Mouse (Mus musculus): ENCODE measurements at regions not wholly inside any gene's neighbourhood (a gene's known extent, or its start where the extent isn't known, plus 50 kb on each side); places are given as distances from the start of the nearest gene placed in this dataset.

- H3K9me3 ChIP-seq (ENCODE audit: control insufficient read depth, low read length), result no peaks in the 10 kb centered on the region
- H3K9ac ChIP-seq (replicated peaks; ENCODE audit: low read length), result no peak overlapping the region
- no peaks in the 10 kb centered on the region for H3K4me1 ChIP-seq (ENCODE audit: control insufficient read depth, insufficient read depth, low read length)
- no peak overlapping the region for H3K27ac ChIP-seq (replicated peaks; ENCODE audit: low read depth, low read length)
- 92% methylated on average over 4 of the region's 4 CpGs for WGBS
- H3K4me3 ChIP-seq (replicated peaks; ENCODE audit: low read depth, low read length), result no peak overlapping the region
- H3K36me3 ChIP-seq (ENCODE audit: control insufficient read depth, insufficient read depth, low read length), result no peaks in the 10 kb centered on the region
- H3K4me2 ChIP-seq (ENCODE audit: low read length), result no peak overlapping the region
- H3K27me3 ChIP-seq (ENCODE audit: control insufficient read depth, insufficient read depth, low read length), result no peaks in the 10 kb centered on the region
- ATAC-seq (ENCODE audit: low FRiP score, low TSS enrichment) (no peak), DNase-seq (no peak)
Observed at GRCm38 (mm10) chr16:54770871-54771270, 526.9 kb downstream of the Zpld1 start.

GRCm38 (mm10) chr16:54744188-54744587 is 553.6 kb downstream of the Zpld1 start:
- H3K4me2 ChIP-seq (ENCODE audit: low read length), result no peak overlapping the region
- DNase-seq (no peak), ATAC-seq (ENCODE audit: low FRiP score, low TSS enrichment) (no peak)
- no peaks in the 10 kb centered on the region for H3K27me3 ChIP-seq (ENCODE audit: control insufficient read depth, insufficient read depth, low read length)
- H3K27ac ChIP-seq (replicated peaks; ENCODE audit: low read depth, low read length), result no peak overlapping the region
- H3K9ac ChIP-seq (replicated peaks; ENCODE audit: low read length), result no peak overlapping the region
- H3K9me3 ChIP-seq (ENCODE audit: control insufficient read depth, low read length), result no peaks in the 10 kb centered on the region
- no peaks in the 10 kb centered on the region for H3K4me1 ChIP-seq (ENCODE audit: control insufficient read depth, insufficient read depth, low read length)
- H3K4me3 ChIP-seq (replicated peaks; ENCODE audit: low read depth, low read length), result no peak overlapping the region
- WGBS, result 81% methylated on average over 1 of the region's 1 CpGs
- H3K36me3 ChIP-seq (ENCODE audit: control insufficient read depth, insufficient read depth, low read length), result no peaks in the 10 kb centered on the region

GRCm38 (mm10) chr16:54733516-54733915 is 564.3 kb downstream of the Zpld1 start:
- DNase-seq (no peak), ATAC-seq (ENCODE audit: low FRiP score, low TSS enrichment) (no peak)
- Histone ChIP-seq H3K9ac (replicated peaks; ENCODE audit: low read length) (no peak overlapping the region), H3K4me1 (ENCODE audit: control insufficient read depth, insufficient read depth, low read length) (no peaks in the 10 kb centered on the region), H3K9me3 (ENCODE audit: control insufficient read depth, low read length) (no peaks in the 10 kb centered on the region), H3K27me3 (ENCODE audit: control insufficient read depth, insufficient read depth, low read length) (no peaks in the 10 kb centered on the region), H3K27ac (replicated peaks; ENCODE audit: low read depth, low read length) (no peak overlapping the region), H3K36me3 (ENCODE audit: control insufficient read depth, insufficient read depth, low read length) (no peaks in the 10 kb centered on the region), H3K4me3 (replicated peaks; ENCODE audit: low read depth, low read length) (no peak overlapping the region), H3K4me2 (ENCODE audit: low read length) (no peak overlapping the region)
- 90% methylated on average over 2 of the region's 2 CpGs for WGBS

GRCm38 (mm10) chr16:54707880-54708279 is 589.9 kb downstream of the Zpld1 start:
- no peak for ATAC-seq (ENCODE audit: low FRiP score, low TSS enrichment)

GRCm38 (mm10) chr16:54682815-54683214 is 615.0 kb downstream of the Zpld1 start:
- no peak for ATAC-seq (ENCODE audit: low FRiP score, low TSS enrichment)
- Histone ChIP-seq H3K4me3 (replicated peaks; ENCODE audit: low read depth, low read length) (no peak overlapping the region), H3K27ac (replicated peaks; ENCODE audit: low read depth, low read length) (no peak overlapping the region), H3K9ac (replicated peaks; ENCODE audit: low read length) (no peak overlapping the region), H3K27me3 (ENCODE audit: control insufficient read depth, insufficient read depth, low read length) (no peaks in the 10 kb centered on the region), H3K4me1 (ENCODE audit: control insufficient read depth, insufficient read depth, low read length) (no peaks in the 10 kb centered on the region), H3K36me3 (ENCODE audit: control insufficient read depth, insufficient read depth, low read length) (no peaks in the 10 kb centered on the region), H3K9me3 (ENCODE audit: control insufficient read depth, low read length) (peaks cover 3% of the 10 kb centered on the region; the same call in 1 of the 2 replicates), H3K4me2 (ENCODE audit: low read length) (no peak overlapping the region)
- 20% methylated on average over 4 of the region's 4 CpGs for WGBS
- DNase-seq, result no peak

More at GRCm38 (mm10) chr16:54707880-54708279, 589.9 kb downstream of the Zpld1 start:
- H3K4me3 ChIP-seq (replicated peaks; ENCODE audit: low read depth, low read length), result no peak overlapping the region
- no peak overlapping the region for H3K9ac ChIP-seq (replicated peaks; ENCODE audit: low read length)
- 88% methylated on average over 3 of the region's 3 CpGs for WGBS
- DNase-seq, result no peak
- H3K27me3 ChIP-seq (ENCODE audit: control insufficient read depth, insufficient read depth, low read length), result no peaks in the 10 kb centered on the region
- no peaks in the 10 kb centered on the region for H3K9me3 ChIP-seq (ENCODE audit: control insufficient read depth, low read length)
- H3K4me1 ChIP-seq (ENCODE audit: control insufficient read depth, insufficient read depth, low read length), result no peaks in the 10 kb centered on the region
- H3K36me3 ChIP-seq (ENCODE audit: control insufficient read depth, insufficient read depth, low read length), result no peaks in the 10 kb centered on the region
- H3K27ac ChIP-seq (replicated peaks; ENCODE audit: low read depth, low read length), result no peak overlapping the region
- H3K4me2 ChIP-seq (ENCODE audit: low read length), result no peak overlapping the region

- Histone ChIP-seq H3K9me3 (ENCODE audit: control insufficient read depth, low read length) (no peaks in the 10 kb centered on the region), H3K27ac (replicated peaks; ENCODE audit: low read depth, low read length) (no peak overlapping the region), H3K4me3 (replicated peaks; ENCODE audit: low read depth, low read length) (no peak overlapping the region), H3K36me3 (ENCODE audit: control insufficient read depth, insufficient read depth, low read length) (no peaks in the 10 kb centered on the region), H3K4me2 (ENCODE audit: low read length) (no peak overlapping the region), H3K27me3 (ENCODE audit: control insufficient read depth, insufficient read depth, low read length) (no peaks in the 10 kb centered on the region), H3K9ac (replicated peaks; ENCODE audit: low read length) (no peak overlapping the region), H3K4me1 (ENCODE audit: control insufficient read depth, insufficient read depth, low read length) (no peaks in the 10 kb centered on the region)
- DNase-seq (no peak), ATAC-seq (ENCODE audit: low FRiP score, low TSS enrichment) (no peak)
- 80% methylated on average over 7 of the region's 7 CpGs for WGBS
Observed at GRCm38 (mm10) chr16:54648728-54649525, 648.9 kb downstream of the Zpld1 start.

GRCm38 (mm10) chr16:54647821-54648220 is 650.0 kb downstream of the Zpld1 start:
- Histone ChIP-seq H3K27me3 (ENCODE audit: control insufficient read depth, insufficient read depth, low read length) (no peaks in the 10 kb centered on the region), H3K9me3 (ENCODE audit: control insufficient read depth, low read length) (no peaks in the 10 kb centered on the region), H3K9ac (replicated peaks; ENCODE audit: low read length) (no peak overlapping the region), H3K36me3 (ENCODE audit: control insufficient read depth, insufficient read depth, low read length) (no peaks in the 10 kb centered on the region), H3K4me2 (ENCODE audit: low read length) (no peak overlapping the region), H3K4me1 (ENCODE audit: control insufficient read depth, insufficient read depth, low read length) (no peaks in the 10 kb centered on the region), H3K27ac (replicated peaks; ENCODE audit: low read depth, low read length) (no peak overlapping the region), H3K4me3 (replicated peaks; ENCODE audit: low read depth, low read length) (no peak overlapping the region)
- WGBS, result 79% methylated on average over 2 of the region's 2 CpGs
- ATAC-seq (ENCODE audit: low FRiP score, low TSS enrichment), result no peak
- no peak for DNase-seq

- Histone ChIP-seq H3K4me2 (ENCODE audit: low read length) (no peak overlapping the region), H3K4me3 (replicated peaks; ENCODE audit: low read depth, low read length) (no peak overlapping the region), H3K9ac (replicated peaks; ENCODE audit: low read length) (no peak overlapping the region), H3K9me3 (ENCODE audit: control insufficient read depth, low read length) (no peaks in the 10 kb centered on the region), H3K36me3 (ENCODE audit: control insufficient read depth, insufficient read depth, low read length) (no peaks in the 10 kb centered on the region), H3K27me3 (ENCODE audit: control insufficient read depth, insufficient read depth, low read length) (no peaks in the 10 kb centered on the region), H3K27ac (replicated peaks; ENCODE audit: low read depth, low read length) (no peak overlapping the region), H3K4me1 (ENCODE audit: control insufficient read depth, insufficient read depth, low read length) (no peaks in the 10 kb centered on the region)
- no peak for ATAC-seq (ENCODE audit: low FRiP score, low TSS enrichment)
- WGBS, result 92% methylated on average over 6 of the region's 6 CpGs
- DNase-seq, result no peak
Observed at GRCm38 (mm10) chr16:54646252-54646651, 651.5 kb downstream of the Zpld1 start.

- no peak overlapping the region for H3K9ac ChIP-seq (replicated peaks; ENCODE audit: low read length)
- no peak overlapping the region for H3K27ac ChIP-seq (replicated peaks; ENCODE audit: low read depth, low read length)
- H3K4me1 ChIP-seq (ENCODE audit: control insufficient read depth, insufficient read depth, low read length), result no peaks in the 10 kb centered on the region
- ATAC-seq (ENCODE audit: low FRiP score, low TSS enrichment) (peak; percentile 48; the same call in 1 of the 2 replicates), DNase-seq (no peak)
- WGBS, result 88% methylated on average over 1 of the region's 1 CpGs
- H3K27me3 ChIP-seq (ENCODE audit: control insufficient read depth, insufficient read depth, low read length), result no peaks in the 10 kb centered on the region
- H3K4me2 ChIP-seq (ENCODE audit: low read length), result no peak overlapping the region
- no peak overlapping the region for H3K4me3 ChIP-seq (replicated peaks; ENCODE audit: low read depth, low read length)
- H3K9me3 ChIP-seq (ENCODE audit: control insufficient read depth, low read length), result no peaks in the 10 kb centered on the region
- no peaks in the 10 kb centered on the region for H3K36me3 ChIP-seq (ENCODE audit: control insufficient read depth, insufficient read depth, low read length)
Observed at GRCm38 (mm10) chr16:54629183-54629582, 668.6 kb downstream of the Zpld1 start.

Data from midbrain, embryonic 14.5 days (tissue).